Mouse (Mus musculus): ENCODE measurements around the gene Cic.
"Not testable (repeated sequence)": the region's sequence is repeated elsewhere in the genome, so short reads cannot be mapped to it uniquely, and the experiment has no call there.

Gene Cic

GRCm38 (mm10) chr7:25243361-25243760, 24.1 kb upstream of the Cic start:
- no peak for DNase-seq (ENCODE audit: low spot score in 2 of 2)

- no peak for DNase-seq (ENCODE audit: low spot score in 2 of 2)
Measured at GRCm38 (mm10) chr7:25244562-25245369, 22.7 kb upstream of the Cic start.

GRCm38 (mm10) chr7:25246079-25246758, 21.3 kb upstream of the Cic start:
- no peak for DNase-seq (ENCODE audit: low spot score in 2 of 2)

GRCm38 (mm10) chr7:25246759-25247137, 20.8 kb upstream of the Cic start:
- no peak for DNase-seq (ENCODE audit: low spot score in 2 of 2)

GRCm38 (mm10) chr7:25247498-25247897, 20.0 kb upstream of the Cic start:
- DNase-seq (ENCODE audit: low spot score in 2 of 2), result no peak

- DNase-seq (ENCODE audit: low spot score in 2 of 2), result peak in 1 of 2 experiments; percentile 36
Measured at GRCm38 (mm10) chr7:25248018-25248647, 19.4 kb upstream of the Cic start.

GRCm38 (mm10) chr7:25248846-25249313, 18.6 kb upstream of the Cic start:
- peak in 1 of 2 experiments; percentile 55 for DNase-seq (ENCODE audit: low spot score in 2 of 2)

- peak in 1 of 2 experiments; percentile 77 for DNase-seq (ENCODE audit: low spot score in 2 of 2)
Measured at GRCm38 (mm10) chr7:25249314-25250140, 18.0 kb upstream of the Cic start.

- peak; percentile 96 for DNase-seq (ENCODE audit: low spot score in 2 of 2)
Measured at GRCm38 (mm10) chr7:25250141-25250972, 17.1 kb upstream of the Cic start, which contains the start of gene Erf. Gene Erf (minus strand): TSS chr7:25250761.

- DNase-seq (ENCODE audit: low spot score in 2 of 2), result peak in 1 of 2 experiments; percentile 44
Measured at GRCm38 (mm10) chr7:25251071-25251791, 16.3 kb upstream of the Cic start.

- no peak for DNase-seq (ENCODE audit: low spot score in 2 of 2)
Measured at GRCm38 (mm10) chr7:25251822-25252221, 15.7 kb upstream of the Cic start.

GRCm38 (mm10) chr7:25261896-25262295, 5.6 kb upstream of the Cic start:
- DNase-seq (ENCODE audit: low spot score in 2 of 2), result no peak

- DNase-seq (ENCODE audit: low spot score in 2 of 2), result no peak
Measured at GRCm38 (mm10) chr7:25263968-25264870, 3.3 kb upstream of the Cic start.

- not testable (repeated sequence) for DNase-seq (ENCODE audit: low spot score in 2 of 2)
Measured at GRCm38 (mm10) chr7:25265743-25266142, 1.8 kb upstream of the Cic start.

GRCm38 (mm10) chr7:25266180-25266962, 1.1 kb upstream of the Cic start:
- DNase-seq (ENCODE audit: low spot score in 2 of 2), result no peak

- peak; percentile 98 to 99 for DNase-seq (ENCODE audit: low spot score in 2 of 2)
Measured at GRCm38 (mm10) chr7:25267751-25268463, 403 bp downstream of the Cic start.

- DNase-seq (ENCODE audit: low spot score in 2 of 2), result no peak
Measured at GRCm38 (mm10) chr7:25268588-25268987, 1.1 kb downstream of the Cic start.
